Mouse (Mus musculus) bone marrow macrophage, adult 2 months (primary cell): Measurements from ENCODE around the gene Nod1.

Source experiments
- CTCF ChIP-seq: IDR thresholded peaks from 2 replicates; pipeline ENCODE4 v1.5.1; 2012; ENCODE audit warnings: low read depth, mild to moderate bottlenecking, low read length, moderate library complexity
- POLR2A ChIP-seq: IDR thresholded peaks from 2 replicates; pipeline ENCODE4 v1.6.1; 2012; ENCODE audit warnings: mild to moderate bottlenecking, low read depth, low read length, borderline replicate concordance

DNA sequence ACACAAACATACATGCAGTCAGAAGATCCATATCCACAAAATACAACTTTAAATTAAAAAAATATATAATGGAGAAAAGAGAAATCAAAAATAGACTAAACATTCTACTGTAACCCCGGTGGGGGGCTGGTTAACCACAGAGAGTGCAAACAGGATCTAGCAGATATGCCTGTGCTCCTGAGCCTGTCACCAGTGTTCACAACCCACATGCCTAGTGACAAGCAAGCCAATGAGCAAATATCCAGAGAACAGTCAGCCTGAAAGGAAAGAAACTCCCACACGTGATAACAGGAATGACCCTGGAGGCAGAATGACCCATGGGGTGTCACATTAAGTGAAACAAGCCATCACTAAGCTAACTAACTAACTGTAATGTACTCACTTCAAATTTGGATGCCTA, 35.9 kb downstream of the Nod1 start:
- no peak for TF ChIP-seq CTCF
- no peak for TF ChIP-seq POLR2A
